Mouse (Mus musculus): ENCODE data around the gene Slc22a5. TPM values are rescaled to one million over a fixed set of nuclear protein-coding genes. Genes with fewer than 3 reads are reported as not detected.
"Not testable (repeated sequence)": the region's sequence is repeated elsewhere in the genome, so short reads cannot be mapped to it uniquely, and the experiment has no call there.

The Slc22a5 gene
- 6.4 and 8.7 TPM in 2 replicates for polyA plus RNA-seq (2015; fragmentation: Nextera tagmentation; extraction: Ambion mirVana)

GRCm38 (mm10) chr11:53891505-53892451 is at the start of gene Slc22a5:
TSS of gene Slc22a5 (minus strand) at chr11:53891660.
- WGBS: 3% methylated on average over 62 of the region's 63 CpGs
- Histone ChIP-seq H3K9ac (peak within 1 kb of the TSS; percentile 86), H3K9me3 (no peaks in the 10 kb centered on the region), H3K27me3 (replicated peaks) (no peaks in the 10 kb centered on the region), H3K4me3 (peak within 1 kb of the TSS; percentile 73), H3K4me2 (peak within 1 kb of the TSS; percentile 96), H3K27ac (replicated peaks) (peak within 1 kb of the TSS; percentile 76), H3K36me3 (no peaks in the 10 kb centered on the region), H3K4me1 (peaks cover 37% of the 10 kb centered on the region)
- peak; percentile 96 for ATAC-seq (ENCODE audit: extremely low read depth, insufficient number of reproducible peaks, low FRiP score, low TSS enrichment)

DNA sequence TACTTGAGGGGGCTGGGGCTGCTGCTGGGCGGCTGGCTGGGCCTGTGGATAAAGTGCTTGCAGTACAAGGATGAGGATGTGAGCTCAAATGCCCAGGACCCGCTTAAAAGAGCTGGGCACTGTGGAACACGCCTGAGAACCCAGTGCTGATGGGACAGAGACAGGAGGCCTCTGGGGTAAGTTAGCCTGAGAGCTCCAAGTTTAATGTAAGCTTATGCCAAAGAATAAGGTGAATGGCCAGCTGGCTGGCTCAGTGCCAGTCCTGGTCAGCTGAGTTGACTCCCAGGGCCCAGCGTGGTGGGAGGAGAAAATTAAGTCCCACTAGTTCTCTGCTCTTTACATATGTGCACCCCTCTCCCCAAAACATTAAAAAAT is 40.5 kb upstream of the Slc22a5 start:
- H3K9me3 ChIP-seq; H3K4me1 ChIP-seq; H3K4me3 ChIP-seq; H3K27ac ChIP-seq (replicated peaks); H3K9ac ChIP-seq; H3K36me3 ChIP-seq; H3K4me2 ChIP-seq; ATAC-seq (ENCODE audit: extremely low read depth, insufficient number of reproducible peaks, low FRiP score, low TSS enrichment); H3K27me3 ChIP-seq (replicated peaks): not testable (repeated sequence)
- WGBS: 59% methylated on average over 4 of the region's 4 CpGs

DNA sequence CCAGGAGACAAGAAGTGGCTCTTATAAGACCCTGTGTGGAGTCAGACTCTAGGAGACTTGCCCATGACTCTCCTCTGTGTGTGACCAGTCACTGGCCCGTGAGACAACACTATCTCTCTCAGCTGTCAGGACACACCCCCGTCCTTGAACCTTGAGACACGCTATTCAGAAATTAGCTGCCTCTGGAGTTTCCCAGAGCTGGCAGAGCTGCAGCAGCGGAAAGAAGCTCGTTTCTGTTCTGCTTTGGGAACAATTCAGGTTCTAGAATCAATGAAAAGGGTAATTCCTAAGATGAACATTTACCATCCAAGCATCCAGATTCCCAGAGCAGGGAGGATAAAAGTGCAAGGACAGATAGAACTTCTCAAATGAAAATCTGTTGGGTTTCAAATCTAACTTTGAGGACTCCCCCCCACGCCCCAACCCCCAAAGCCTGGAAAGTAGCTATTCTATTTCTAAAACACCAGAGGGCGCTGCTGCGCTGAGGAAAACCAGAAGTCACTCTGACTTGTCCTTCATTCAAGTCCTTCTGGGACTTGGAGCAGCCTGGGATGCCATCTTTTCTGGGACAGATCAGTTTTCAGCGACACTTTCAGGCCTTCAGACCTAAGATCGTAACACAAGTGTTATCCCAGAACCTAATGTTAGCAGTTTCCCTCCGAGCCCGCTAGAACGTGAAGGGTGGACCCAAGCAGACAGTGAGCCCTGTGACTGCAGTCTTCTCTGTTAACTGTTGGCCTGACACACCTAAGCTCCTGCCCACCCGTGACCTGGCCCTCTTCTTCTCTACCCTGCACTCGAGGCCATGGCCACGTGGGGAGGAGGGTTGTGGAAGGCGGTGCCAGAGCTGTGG is 39.9 kb upstream of the Slc22a5 start:
- WGBS: 22% methylated on average over 17 of the region's 17 CpGs
- ATAC-seq (ENCODE audit: extremely low read depth, insufficient number of reproducible peaks, low FRiP score, low TSS enrichment): no peak; the same call in 1 of the 2 replicates

GRCm38 (mm10) chr11:53929741-53930140 is 38.3 kb upstream of the Slc22a5 start:
- H3K4me2 ChIP-seq: no peak overlapping the region
- no peak overlapping the region for H3K9ac ChIP-seq
- H3K4me1 ChIP-seq: peaks cover 5% of the 10 kb centered on the region; the same call in 1 of the 2 replicates
- no peaks in the 10 kb centered on the region for H3K27me3 ChIP-seq (replicated peaks)
- ATAC-seq (ENCODE audit: extremely low read depth, insufficient number of reproducible peaks, low FRiP score, low TSS enrichment): no peak
- peaks cover 3% of the 10 kb centered on the region; the same call in 1 of the 2 replicates for H3K9me3 ChIP-seq
- no peak overlapping the region for H3K4me3 ChIP-seq
- 82% methylated on average over 3 of the region's 3 CpGs for WGBS
- H3K36me3 ChIP-seq: no peaks in the 10 kb centered on the region
- H3K27ac ChIP-seq (replicated peaks): no peak overlapping the region

More for the DNA sequence above, 39.9 kb upstream of the Slc22a5 start:
- H3K36me3 ChIP-seq: no peaks in the 10 kb centered on the region
- peaks cover 5% of the 10 kb centered on the region; the same call in 1 of the 2 replicates for H3K4me1 ChIP-seq
- no peaks in the 10 kb centered on the region for H3K27me3 ChIP-seq (replicated peaks)
- H3K4me2 ChIP-seq: 0 out of 2 replicates have a peak overlapping the region, but pooled peaks have one; percentile 12
- peak overlapping the region; percentile 29; the same call in 1 of the 2 replicates for H3K9ac ChIP-seq
- no peaks in the 10 kb centered on the region for H3K9me3 ChIP-seq
- no peak overlapping the region for H3K27ac ChIP-seq (replicated peaks)
- no peak overlapping the region for H3K4me3 ChIP-seq

- 64% methylated on average over 3 of the region's 3 CpGs for WGBS
- Histone ChIP-seq H3K27me3 (replicated peaks) (no peaks in the 10 kb centered on the region), H3K36me3 (no peaks in the 10 kb centered on the region), H3K9ac (no peak overlapping the region), H3K4me3 (no peak overlapping the region), H3K9me3 (peaks cover 3% of the 10 kb centered on the region; the same call in 1 of the 2 replicates), H3K4me2 (no peak overlapping the region), H3K27ac (replicated peaks) (no peak overlapping the region), H3K4me1 (peaks cover 5% of the 10 kb centered on the region; the same call in 1 of the 2 replicates)
- no peak for ATAC-seq (ENCODE audit: extremely low read depth, insufficient number of reproducible peaks, low FRiP score, low TSS enrichment)
Observed at GRCm38 (mm10) chr11:53928585-53928984, 37.1 kb upstream of the Slc22a5 start.

- ATAC-seq (ENCODE audit: extremely low read depth, insufficient number of reproducible peaks, low FRiP score, low TSS enrichment): no peak
- Histone ChIP-seq H3K27me3 (replicated peaks) (no peaks in the 10 kb centered on the region), H3K27ac (replicated peaks) (no peak overlapping the region)
Observed at GRCm38 (mm10) chr11:53926303-53926702, 34.8 kb upstream of the Slc22a5 start.

DNA sequence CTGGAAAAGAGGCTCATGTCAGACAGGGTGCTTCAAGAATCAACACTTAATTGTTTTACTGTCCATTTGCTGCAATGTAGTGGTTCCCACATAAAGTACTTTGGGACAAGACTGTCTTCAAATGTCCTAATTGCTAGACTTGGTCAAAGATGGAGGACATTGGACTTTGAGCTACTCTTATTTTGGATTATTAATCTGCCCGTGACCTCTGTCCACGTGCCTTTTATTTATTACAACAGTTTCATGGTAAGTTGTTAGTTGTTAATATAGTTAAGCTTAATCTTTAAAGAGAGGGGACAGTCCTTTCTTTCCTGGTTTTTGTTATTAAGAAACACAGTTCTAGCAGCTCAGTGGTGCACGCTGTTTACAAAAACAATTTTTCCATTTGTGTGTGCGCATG is 27.4 kb upstream of the Slc22a5 start:
- no peak overlapping the region for H3K9ac ChIP-seq
- H3K4me2 ChIP-seq: no peak overlapping the region
- no peaks in the 10 kb centered on the region for H3K36me3 ChIP-seq
- no peaks in the 10 kb centered on the region for H3K4me1 ChIP-seq
- no peak overlapping the region for H3K4me3 ChIP-seq
- H3K27me3 ChIP-seq (replicated peaks): no peaks in the 10 kb centered on the region
- ATAC-seq (ENCODE audit: extremely low read depth, insufficient number of reproducible peaks, low FRiP score, low TSS enrichment): no peak
- no peak overlapping the region for H3K27ac ChIP-seq (replicated peaks)
- H3K9me3 ChIP-seq: no peaks in the 10 kb centered on the region
- WGBS: 93% methylated on average over 4 of the region's 4 CpGs

More at GRCm38 (mm10) chr11:53926303-53926702, 34.8 kb upstream of the Slc22a5 start:
- Histone ChIP-seq H3K36me3 (no peaks in the 10 kb centered on the region), H3K9ac (no peak overlapping the region), H3K4me2 (no peak overlapping the region), H3K4me3 (no peak overlapping the region), H3K9me3 (peaks cover 3% of the 10 kb centered on the region; the same call in 1 of the 2 replicates), H3K4me1 (no peaks in the 10 kb centered on the region; the same call in 1 of the 2 replicates)
- 82% methylated on average over 5 of the region's 5 CpGs for WGBS

DNA sequence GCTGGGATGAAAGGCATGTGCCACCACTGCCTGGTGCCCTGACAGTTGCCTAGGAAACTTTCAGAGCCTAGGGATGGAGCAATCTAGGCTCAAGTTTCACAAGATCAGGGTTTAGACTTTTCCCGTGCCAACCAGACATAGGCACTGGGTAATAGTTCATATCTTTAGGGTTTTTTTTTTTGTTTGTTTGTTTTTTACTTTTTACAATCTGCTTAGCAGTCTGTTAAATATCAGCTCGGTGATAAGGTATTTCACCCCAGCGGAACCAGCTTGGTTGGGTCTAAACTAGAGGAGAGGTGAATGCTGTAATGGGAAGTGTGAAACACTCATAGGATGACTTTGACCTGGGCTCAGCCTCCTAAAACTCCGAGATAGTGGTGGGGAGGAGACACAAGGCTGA is 19.6 kb upstream of the Slc22a5 start:
- Histone ChIP-seq H3K4me1 (no peaks in the 10 kb centered on the region), H3K36me3 (no peaks in the 10 kb centered on the region), H3K4me3 (no peak overlapping the region), H3K9ac (no peak overlapping the region), H3K9me3 (no peaks in the 10 kb centered on the region), H3K27me3 (replicated peaks) (no peaks in the 10 kb centered on the region), H3K4me2 (no peak overlapping the region), H3K27ac (replicated peaks) (no peak overlapping the region)
- no peak for ATAC-seq (ENCODE audit: extremely low read depth, insufficient number of reproducible peaks, low FRiP score, low TSS enrichment)
- 65% methylated on average over 4 of the region's 4 CpGs for WGBS

GRCm38 (mm10) chr11:53908686-53909085 is 17.2 kb upstream of the Slc22a5 start:
- H3K4me2 ChIP-seq: no peak overlapping the region
- no peaks in the 10 kb centered on the region for H3K36me3 ChIP-seq
- H3K4me3 ChIP-seq: no peak overlapping the region
- H3K4me1 ChIP-seq: peaks cover 10% of the 10 kb centered on the region
- WGBS: 79% methylated on average over 8 of the region's 8 CpGs
- no peaks in the 10 kb centered on the region for H3K27me3 ChIP-seq (replicated peaks)
- H3K27ac ChIP-seq (replicated peaks): no peak overlapping the region
- H3K9me3 ChIP-seq: no peaks in the 10 kb centered on the region
- H3K9ac ChIP-seq: no peak overlapping the region
- ATAC-seq (ENCODE audit: extremely low read depth, insufficient number of reproducible peaks, low FRiP score, low TSS enrichment): no peak

GRCm38 (mm10) chr11:53904534-53904925 is 13.1 kb upstream of the Slc22a5 start:
- 76% methylated on average over 9 of the region's 9 CpGs for WGBS
- no peak overlapping the region for H3K4me2 ChIP-seq

More at GRCm38 (mm10) chr11:53904534-53904925, 13.1 kb upstream of the Slc22a5 start:
- H3K27me3 ChIP-seq (replicated peaks): no peaks in the 10 kb centered on the region
- H3K4me3 ChIP-seq: no peak overlapping the region
- ATAC-seq (ENCODE audit: extremely low read depth, insufficient number of reproducible peaks, low FRiP score, low TSS enrichment): no peak
- H3K27ac ChIP-seq (replicated peaks): no peak overlapping the region
- no peak overlapping the region for H3K9ac ChIP-seq
- H3K4me1 ChIP-seq: peaks cover 15% of the 10 kb centered on the region
- H3K36me3 ChIP-seq: no peaks in the 10 kb centered on the region
- no peaks in the 10 kb centered on the region for H3K9me3 ChIP-seq

Data from heart, embryonic 13.5 days (tissue).